Comparison of ENCODE assay signal across 10 mouse cellular contexts in the genomic region with DNA sequence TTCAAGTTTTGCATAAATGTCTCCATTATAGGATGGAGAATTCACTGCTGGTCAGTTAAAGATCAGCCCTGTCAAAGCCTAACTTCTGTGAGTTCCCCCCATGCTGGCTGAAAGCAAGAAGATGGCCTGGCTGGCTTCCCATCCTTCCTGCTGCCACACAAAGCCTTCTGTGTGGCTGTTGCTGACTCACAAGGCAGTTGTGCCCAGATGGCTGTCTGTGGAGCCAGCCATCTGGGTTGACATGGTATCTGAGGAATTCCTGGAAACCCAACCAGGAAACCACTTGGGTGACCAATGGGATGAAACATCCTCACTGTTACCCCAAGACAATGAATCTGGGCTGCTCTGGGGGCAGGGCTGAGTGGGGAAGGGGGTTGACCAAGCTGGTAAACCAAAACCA.
A peak's percentile ranks its signal among the peaks of the same experiment; 100 is the strongest.
DNase-seq lines count a peak whose midpoint lies in the region; ATAC-seq lines count a peak whose summit lies in the region.
"Had no signal": no experiment of that assay in that cellular context is flagged by ENCODE, and none has a peak within 500 bp of the region (broad histone marks: within the 10 kb centered on the region; RNA-seq: fewer than 3 reads in every experiment).

No protein-coding gene starts in this region.

- H3K27me3 ChIP-seq in kidney, embryonic 16.5 days (ENCODE audit: insufficient read depth, low read length), result no peaks in the 10 kb centered on the region
- H3K27me3 ChIP-seq: limb, embryonic 15.5 days had no signal

- H3K4me3 ChIP-seq in kidney, embryonic 16.5 days (ENCODE audit: low read length), result no peak overlapping the region
- H3K4me3 ChIP-seq: heart, embryonic 12.5 days; limb, embryonic 15.5 days had no signal

- no peak overlapping the region for H3K9ac ChIP-seq in kidney, embryonic 16.5 days (replicated peaks; ENCODE audit: low read length)
- H3K9ac ChIP-seq: heart, embryonic 12.5 days; limb, embryonic 15.5 days had no signal

- H3K4me2 ChIP-seq in kidney, embryonic 16.5 days (replicated peaks; ENCODE audit: low read depth, low read length), result no peak overlapping the region
- H3K4me2 ChIP-seq: heart, embryonic 12.5 days; limb, embryonic 15.5 days had no signal

- 0 out of 2 replicates have a peak, but pooled peaks cover 4% of the 10 kb centered on the region for H3K4me1 ChIP-seq in kidney, embryonic 16.5 days (ENCODE audit: insufficient read depth, low read length)
- H3K4me1 ChIP-seq: heart, embryonic 12.5 days; limb, embryonic 15.5 days had no signal

- intact Hi-C loops in left cerebral cortex, postnatal 36 days (cut with DNase I), result no loop called here

- ATAC-seq in kidney, embryonic 16.5 days (ENCODE audit: low FRiP score, low TSS enrichment), result no peak

- DNase-seq in 3134 (ENCODE audit: extremely low read depth, insufficient read length, low spot score), result peak; percentile 85
- peak; percentile 96 for DNase-seq in 3T3-L1 (ENCODE audit: low read depth, low spot score)
- DNase-seq in layer of hippocampus, adult 11-12 months (ENCODE audit: low spot score), result peak; percentile 77
- DNase-seq in left cerebral cortex, postnatal 36 days (ENCODE audit: low spot score in 2 of 2), result peak; percentile 49 to 54
- no peak for DNase-seq in kidney, adult 9 months
- DNase-seq in ovary, adult 18-20 months (ENCODE audit: low spot score), result no peak
- DNase-seq: embryo, embryonic 11 days had no signal

- no peak overlapping the region for H3K27ac ChIP-seq in kidney, embryonic 16.5 days (ENCODE audit: low read length)
- H3K27ac ChIP-seq: limb, embryonic 15.5 days had no signal

- H3K9me3 ChIP-seq in kidney, embryonic 16.5 days (ENCODE audit: low read length), result no peaks in the 10 kb centered on the region
- H3K9me3 ChIP-seq: heart, embryonic 12.5 days; limb, embryonic 15.5 days had no signal

- H3K36me3 ChIP-seq in kidney, embryonic 16.5 days (ENCODE audit: insufficient read depth, low read length), result no peaks in the 10 kb centered on the region
- H3K36me3 ChIP-seq: heart, embryonic 12.5 days; limb, embryonic 15.5 days had no signal

Comparison
In these comparisons a context has a peak if more than half of its experiments do, and no peak if none do; other contexts are left out.
1. DNase-seq: peak in 3134 (single experiment), 3T3-L1 (single experiment), layer of hippocampus, adult 11-12 months (single experiment) and left cerebral cortex, postnatal 36 days (2 of 2); none in kidney, adult 9 months (single experiment) and ovary, adult 18-20 months (single experiment).